Mouse (Mus musculus): Measurements from ENCODE around the gene Per1.

The Per1 gene

GRCm38 (mm10) chr11:69094697-69095429 is at the start of gene Per1:
Per1 (plus strand) TSS chr11:69095217.
- in situ Hi-C loops (cut with MboI; ENCODE audit: low sequenced_read_pairs), result no loop called here

DNA sequence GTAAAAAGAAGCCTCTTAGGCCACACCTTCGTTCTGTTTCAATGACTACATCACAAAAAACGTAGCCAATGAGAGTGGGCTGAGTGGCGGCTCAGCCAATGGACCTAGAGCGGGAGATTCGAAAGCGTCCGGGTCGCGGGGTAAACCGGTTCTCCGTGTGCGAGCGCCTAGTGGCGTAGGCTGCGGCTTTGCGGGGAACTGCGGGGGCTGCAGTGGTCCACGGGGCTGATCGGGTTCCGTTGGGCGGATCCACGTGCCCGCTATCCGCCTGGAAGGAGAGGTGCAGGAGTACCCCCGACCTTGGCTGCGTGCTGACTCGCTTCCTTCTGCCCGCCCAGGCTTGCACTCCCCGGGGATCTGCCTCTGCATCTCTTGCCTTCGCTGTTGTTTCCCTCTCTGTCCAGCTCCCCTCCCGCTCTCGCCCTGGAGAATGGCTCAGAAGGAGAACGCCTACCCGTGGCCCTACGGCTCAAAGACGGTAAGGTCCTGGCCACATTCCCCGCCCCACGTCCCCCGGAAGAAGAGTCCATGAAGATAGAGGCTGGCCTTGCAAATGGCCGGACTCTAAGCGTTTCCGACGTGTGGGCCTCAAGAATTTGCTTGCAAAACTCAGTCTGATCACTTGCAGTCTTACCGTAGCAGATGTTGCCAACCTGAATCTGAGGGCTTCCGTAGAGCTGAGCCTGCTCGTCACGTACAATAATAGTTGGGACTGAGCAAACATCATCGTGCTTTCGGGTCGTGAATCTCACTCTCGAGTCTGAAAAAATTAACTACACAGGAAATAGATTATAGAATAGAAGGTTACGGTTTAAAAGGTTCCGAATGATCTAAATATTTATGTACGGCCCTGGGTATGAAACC is 49.3 kb upstream of the Per1 start, which contains the start of gene Aurkb:
Gene Aurkb, plus strand, starts transcription at position 117 of the 864 bp plus-strand sequence.
- in situ Hi-C loops (cut with MboI; ENCODE audit: low sequenced_read_pairs), result no loop called here

GRCm38 (mm10) chr11:69046395-69046774 is 48.6 kb upstream of the Per1 start:
- in situ Hi-C loops (cut with MboI; ENCODE audit: low sequenced_read_pairs), result no loop called here

DNA sequence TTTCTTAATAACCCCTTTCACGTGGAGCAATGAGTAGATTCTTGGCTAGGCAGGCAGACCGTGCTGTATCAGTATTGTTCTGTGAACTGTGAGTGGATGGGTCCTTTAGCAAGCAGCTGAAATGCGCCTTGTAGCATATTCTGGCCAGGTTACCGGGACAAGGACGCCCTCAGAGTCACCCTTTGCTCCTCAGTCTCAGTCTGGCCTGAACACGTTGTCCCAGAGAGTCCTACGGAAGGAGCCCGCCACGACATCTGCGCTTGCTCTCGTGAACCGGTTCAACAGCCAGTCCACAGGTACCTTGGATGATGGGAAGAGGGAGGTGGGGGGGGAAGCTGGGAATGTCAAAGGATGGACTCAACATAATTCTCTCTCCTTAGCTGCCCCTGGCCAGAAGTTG is 47.4 kb upstream of the Per1 start:
- in situ Hi-C loops (cut with MboI; ENCODE audit: low sequenced_read_pairs), result no loop called here

- in situ Hi-C loops (cut with MboI; ENCODE audit: low sequenced_read_pairs), result no loop called here
These were observed 46.9 kb upstream of the Per1 start for GRCm38 (mm10) chr11:69048151-69048550.

DNA sequence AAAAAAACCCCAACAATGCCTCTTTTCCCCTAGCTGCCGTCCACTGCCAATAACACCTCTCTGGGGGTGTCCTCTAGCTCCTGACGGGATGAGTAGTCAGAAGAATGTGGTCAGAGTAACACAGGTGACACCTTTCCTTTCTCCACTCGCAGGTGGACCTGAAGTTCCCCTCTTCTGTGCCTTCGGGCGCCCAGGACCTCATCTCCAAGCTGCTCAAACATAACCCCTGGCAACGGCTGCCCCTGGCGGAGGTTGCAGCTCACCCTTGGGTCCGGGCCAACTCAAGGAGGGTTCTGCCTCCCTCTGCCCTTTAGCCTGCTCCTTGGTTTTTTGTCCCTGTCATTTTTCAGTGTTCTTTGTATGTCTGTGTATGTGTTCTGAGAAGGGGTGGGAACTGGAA is 44.3 kb upstream of the Per1 start:
- in situ Hi-C loops (cut with MboI; ENCODE audit: low sequenced_read_pairs), result no loop called here

- in situ Hi-C loops (cut with MboI; ENCODE audit: low sequenced_read_pairs), result no loop called here
These were observed 43.2 kb upstream of the Per1 start for GRCm38 (mm10) chr11:69051771-69052170.

DNA sequence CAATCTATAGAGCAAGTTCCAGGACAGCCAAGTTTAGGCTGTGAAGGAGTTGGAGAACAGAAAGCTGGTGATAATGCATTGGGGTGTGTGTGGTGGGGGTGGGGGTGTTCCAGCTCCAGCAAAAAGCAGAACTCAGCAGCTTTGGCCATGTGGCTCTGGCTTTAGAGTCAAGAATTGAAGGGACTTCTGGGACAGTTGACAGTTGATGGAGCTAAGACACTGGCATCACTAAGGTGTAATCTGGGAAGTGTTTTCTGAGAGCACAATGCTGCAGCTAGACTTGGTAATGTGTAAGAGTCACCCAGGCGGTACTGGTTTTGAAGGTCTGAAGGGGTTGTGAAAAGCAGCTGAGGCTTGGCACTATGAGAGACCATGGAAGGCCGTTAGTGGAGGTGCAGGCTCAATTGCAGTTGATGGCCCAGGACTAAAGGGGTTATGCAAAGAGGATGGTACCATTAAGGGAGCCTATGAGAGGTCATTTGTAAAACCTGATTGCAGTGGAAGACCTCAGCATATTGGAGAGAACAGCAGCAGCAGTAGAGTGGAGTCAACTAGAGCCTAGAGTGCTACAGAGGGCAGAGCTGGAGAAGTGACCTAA is 42.1 kb upstream of the Per1 start:
- in situ Hi-C loops (cut with MboI; ENCODE audit: low sequenced_read_pairs), result no loop called here

DNA sequence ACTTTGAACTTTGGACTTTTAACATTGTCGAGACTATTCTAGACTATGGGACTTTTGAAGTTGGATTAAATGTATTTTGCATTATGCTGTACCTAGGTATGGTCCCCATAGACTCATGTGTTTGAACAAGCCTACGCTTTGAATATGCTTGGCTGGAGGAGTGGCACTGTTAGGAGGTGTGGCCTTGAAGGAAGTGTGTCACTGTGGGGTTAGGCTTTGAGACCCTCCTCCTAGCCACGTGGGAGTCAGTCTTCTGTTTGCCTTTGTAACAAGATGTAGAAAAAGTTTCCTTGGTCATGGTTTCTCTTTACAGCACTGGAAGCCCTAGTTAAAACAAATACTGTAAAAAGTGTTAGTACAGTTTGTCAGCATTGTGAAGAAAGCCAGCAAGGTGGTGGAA is 41.2 kb upstream of the Per1 start:
- in situ Hi-C loops (cut with MboI; ENCODE audit: low sequenced_read_pairs), result no loop called here

DNA sequence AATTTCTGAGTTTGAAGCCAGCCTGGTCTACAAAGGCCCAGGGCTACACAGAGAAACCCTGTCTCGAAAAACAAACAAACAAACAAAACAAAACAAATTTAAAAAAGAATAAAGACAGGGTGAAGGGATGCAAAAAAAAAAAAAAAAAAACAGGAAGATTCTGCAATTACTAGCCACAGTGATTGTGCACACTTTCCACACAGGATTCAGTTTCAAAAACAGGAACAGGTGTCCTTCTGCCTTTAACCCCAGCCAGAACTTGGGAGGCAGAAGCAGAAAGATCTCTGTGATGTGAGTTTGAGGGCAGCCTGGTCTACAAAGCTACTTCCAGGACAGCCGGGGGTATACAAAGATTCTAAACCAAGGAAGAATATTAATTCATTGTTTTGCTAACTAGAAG is 36.8 kb upstream of the Per1 start:
- in situ Hi-C loops (cut with MboI; ENCODE audit: low sequenced_read_pairs), result no loop called here

GRCm38 (mm10) chr11:69058729-69059356 is 36.2 kb upstream of the Per1 start:
- in situ Hi-C loops (cut with MboI; ENCODE audit: low sequenced_read_pairs), result no loop called here

DNA sequence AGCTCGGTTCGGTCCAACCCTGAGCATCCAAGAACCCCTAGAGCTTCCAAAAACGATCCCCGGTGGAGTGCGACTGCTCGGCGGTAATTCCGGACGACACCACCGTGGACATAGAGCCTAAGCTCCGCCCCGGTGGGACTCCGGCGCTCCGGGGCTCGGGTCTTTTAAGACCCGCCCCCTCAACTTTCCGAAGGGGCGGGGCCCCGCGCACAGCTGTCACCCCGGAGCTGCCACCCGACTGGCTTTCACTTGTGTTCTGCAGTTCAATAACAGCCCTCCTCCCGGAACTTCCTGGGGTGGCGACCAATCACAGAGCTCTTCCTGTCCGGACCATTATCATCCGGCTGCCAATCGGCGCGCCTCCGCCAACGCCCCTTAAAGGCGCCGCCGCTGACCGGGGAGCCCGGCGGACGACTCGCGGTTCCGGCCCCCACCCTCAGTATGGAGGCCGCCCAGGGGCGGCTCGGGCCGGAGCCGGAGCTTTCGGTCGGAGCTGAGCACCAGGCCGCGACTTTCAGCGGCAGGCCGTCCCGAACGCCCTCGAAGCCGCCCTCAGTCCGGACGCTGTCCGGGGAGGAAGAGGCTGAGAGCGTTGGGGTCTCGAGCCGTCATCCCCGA is 35.6 kb upstream of the Per1 start, which contains the start of gene Borcs6:
Gene Borcs6, plus strand, starts transcription at position 361 of the 618 bp plus-strand sequence.
- in situ Hi-C loops (cut with MboI; ENCODE audit: low sequenced_read_pairs), result no loop called here

DNA sequence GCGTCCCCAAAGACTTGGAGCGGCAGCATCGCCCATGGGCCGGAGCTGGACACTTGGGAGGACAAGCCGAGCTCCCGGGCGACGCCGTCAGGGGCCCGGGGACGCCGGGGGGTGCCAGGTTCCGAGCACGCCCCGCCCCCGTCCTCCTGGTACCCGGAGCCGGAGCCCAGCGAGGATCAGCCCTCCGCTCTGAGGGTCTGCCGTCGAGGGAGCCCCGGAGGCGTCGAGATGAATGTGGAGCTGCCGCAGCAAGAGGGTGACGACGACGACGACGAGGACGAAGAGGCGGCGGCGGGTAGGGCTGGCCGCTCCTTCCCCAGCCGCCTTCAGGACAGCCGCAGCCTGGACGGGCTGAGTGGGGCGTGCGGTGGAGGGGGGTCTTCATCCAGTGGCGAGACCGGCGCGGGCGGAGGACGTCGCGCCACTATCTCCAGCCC is 35.0 kb upstream of the Per1 start:
- in situ Hi-C loops (cut with MboI; ENCODE audit: low sequenced_read_pairs), result no loop called here

DNA sequence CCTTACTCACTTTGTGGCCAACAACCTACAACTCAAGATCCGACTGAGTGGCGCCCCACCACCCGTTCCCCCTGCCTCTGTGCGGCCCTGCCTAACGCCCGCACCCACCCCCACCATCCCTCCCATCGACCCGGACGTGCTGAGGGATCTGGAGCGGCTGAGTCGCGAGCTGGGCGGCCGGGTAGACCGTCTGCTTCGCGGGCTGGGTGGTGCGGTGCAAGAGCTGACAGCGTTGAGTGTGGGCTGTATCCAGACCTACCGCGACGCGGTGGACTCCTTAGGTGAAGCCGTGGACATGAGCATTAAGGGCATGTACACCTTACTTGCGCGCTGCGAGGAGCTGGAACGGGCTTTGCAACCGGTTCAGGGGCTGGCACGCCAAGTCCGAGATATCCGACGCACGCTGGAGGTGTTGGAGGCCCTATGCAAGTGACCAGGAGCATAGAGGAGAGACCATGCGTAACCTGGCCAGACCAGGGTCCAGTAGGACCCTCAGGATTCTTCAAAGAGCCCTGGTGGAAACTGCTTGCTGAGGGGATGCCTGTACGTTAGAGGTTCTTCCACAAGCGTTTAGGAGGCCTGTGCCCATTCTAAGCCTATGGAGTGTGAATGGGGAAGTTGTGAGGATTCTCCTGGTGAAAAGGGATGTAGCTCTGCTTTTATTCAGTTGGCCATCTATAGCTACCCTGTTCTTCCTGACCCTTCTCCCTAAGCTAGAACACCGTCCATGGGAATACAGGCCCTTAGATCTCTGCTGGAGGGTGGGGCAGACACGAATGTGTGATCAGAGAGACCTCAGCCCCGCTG is 34.4 kb upstream of the Per1 start:
- in situ Hi-C loops (cut with MboI; ENCODE audit: low sequenced_read_pairs), result no loop called here

DNA sequence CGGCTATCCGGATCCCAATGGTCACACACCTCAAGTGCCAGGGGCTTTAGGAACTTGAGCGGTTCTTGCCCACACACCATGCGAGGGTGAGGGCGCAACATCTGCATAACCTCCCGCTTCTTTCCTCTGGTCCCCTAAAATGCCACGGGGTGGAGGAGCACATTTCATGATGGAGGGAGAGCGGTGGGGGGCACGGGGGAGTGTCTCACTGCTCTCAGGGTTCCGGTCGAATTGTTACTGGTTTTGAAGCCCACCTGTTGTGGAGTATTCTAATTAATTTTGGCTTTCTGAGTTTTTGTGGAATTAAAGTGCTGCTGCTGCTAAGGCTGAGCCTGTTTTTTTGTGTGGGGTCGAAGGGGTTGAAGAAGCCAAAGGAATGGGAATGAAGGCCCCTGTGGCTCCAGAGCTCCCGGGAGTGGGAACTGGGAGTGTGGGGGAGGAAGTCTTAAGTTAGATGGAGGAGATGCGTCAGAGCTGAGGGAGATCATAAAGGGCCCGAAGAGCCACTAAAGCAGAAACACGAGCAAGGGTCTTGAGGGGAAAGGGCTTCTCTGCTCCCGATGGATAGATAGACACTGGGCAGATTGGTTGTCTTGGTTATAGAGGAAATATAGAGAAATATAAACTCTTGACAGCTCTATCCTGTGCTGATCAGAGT is 33.6 kb upstream of the Per1 start:
- in situ Hi-C loops (cut with MboI; ENCODE audit: low sequenced_read_pairs), result no loop called here

- in situ Hi-C loops (cut with MboI; ENCODE audit: low sequenced_read_pairs), result no loop called here
These were observed 32.7 kb upstream of the Per1 start for GRCm38 (mm10) chr11:69062194-69062760.

GRCm38 (mm10) chr11:69062761-69063224 is 32.2 kb upstream of the Per1 start:
- in situ Hi-C loops (cut with MboI; ENCODE audit: low sequenced_read_pairs), result no loop called here

DNA sequence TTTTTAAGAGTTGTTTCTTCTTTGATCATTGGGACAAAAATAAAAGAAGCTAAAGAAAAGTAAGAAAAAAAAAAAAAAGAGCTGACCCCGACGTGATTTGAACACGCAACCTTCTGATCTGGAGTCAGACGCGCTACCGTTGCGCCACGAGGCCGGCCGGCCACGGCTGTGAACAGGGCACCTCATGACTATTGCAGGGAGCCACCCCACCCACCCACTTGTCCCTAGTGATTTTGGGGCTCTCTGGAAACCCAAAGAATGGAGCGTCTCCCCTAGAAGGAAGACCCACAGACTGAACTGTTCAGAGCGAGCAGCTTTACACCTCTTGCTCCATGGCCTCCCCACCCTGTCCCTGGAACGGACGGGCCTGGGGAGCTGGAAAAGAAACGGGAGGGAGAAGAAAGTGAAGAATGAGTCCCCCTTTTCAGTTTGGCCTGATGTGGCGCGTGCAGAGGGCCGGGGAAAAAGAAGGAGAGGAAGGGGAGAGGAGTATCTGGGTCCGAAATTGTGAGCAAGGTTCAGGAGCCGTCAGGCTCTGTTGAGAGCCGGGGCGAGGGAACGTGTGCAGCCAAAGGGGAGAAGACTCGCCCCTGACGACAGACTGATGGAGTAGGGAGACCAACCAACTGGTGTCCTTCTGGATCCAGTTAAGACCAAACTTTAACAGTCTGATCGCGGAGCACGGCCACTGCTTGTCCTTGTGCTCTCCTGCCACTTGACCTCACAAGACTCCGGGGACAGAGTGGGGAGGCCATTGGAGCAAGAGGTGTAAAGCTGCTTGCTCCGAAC is 31.4 kb upstream of the Per1 start:
- in situ Hi-C loops (cut with MboI; ENCODE audit: low sequenced_read_pairs), result no loop called here

Data from CH12F3 (cell line).